Mouse (Mus musculus): ENCODE data around the gene Dlg1. TPM values are rescaled to one million over a fixed set of nuclear protein-coding genes. Genes with fewer than 3 reads are reported as not detected.

Dlg1 gene
- polyA plus RNA-seq (2012; rRNA removed) = 3.8 and 4.7 TPM in 2 replicates

DNA sequence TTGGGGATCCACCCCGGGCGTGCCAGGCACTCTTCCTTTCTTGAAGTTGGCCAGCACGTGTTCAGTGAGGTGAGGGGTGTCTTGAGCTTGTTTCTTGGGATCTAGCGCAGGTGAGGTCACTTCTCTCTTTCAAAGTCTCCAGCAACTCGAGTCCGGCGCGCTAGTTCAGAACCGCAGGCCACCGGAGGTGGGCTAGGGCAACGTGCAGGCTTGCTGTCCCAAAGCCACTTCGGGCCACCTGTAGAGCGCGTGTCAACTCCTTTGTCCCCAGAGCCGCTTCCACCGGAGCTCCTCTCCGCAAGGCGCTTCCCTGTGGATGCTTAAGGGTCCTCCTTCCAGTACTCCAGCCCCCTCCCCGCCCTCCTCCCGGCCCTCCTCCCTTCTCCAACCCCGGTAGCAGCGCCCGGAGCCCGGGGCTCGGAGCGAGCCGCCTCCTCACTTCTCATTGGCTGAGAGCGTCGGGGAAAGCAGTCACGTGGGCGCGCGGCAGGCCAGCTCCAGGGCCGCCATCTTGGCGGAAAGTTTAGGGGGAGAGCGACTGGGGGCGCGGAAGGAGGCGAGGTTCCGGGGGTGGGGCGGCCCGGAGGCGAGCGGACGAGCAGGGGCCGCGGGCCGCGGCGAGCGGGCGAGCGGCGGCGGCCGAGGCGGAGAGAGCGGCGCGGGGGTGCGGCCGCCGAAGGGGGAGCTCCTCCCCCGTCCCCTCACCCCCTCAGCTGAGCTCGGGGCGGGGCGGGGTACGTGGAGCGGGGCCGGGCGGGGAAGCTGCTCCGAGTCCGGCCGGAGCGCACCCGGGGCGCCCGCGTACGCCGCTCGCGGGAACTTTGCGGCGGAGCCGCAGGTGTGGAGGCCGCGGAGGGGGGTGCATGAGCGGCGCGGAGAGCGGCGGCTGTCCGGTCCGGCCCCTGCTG, at the start of gene Dlg1:
Gene Dlg1 (plus strand): TSS at position 65 of the 908 bp plus-strand sequence.

DNA sequence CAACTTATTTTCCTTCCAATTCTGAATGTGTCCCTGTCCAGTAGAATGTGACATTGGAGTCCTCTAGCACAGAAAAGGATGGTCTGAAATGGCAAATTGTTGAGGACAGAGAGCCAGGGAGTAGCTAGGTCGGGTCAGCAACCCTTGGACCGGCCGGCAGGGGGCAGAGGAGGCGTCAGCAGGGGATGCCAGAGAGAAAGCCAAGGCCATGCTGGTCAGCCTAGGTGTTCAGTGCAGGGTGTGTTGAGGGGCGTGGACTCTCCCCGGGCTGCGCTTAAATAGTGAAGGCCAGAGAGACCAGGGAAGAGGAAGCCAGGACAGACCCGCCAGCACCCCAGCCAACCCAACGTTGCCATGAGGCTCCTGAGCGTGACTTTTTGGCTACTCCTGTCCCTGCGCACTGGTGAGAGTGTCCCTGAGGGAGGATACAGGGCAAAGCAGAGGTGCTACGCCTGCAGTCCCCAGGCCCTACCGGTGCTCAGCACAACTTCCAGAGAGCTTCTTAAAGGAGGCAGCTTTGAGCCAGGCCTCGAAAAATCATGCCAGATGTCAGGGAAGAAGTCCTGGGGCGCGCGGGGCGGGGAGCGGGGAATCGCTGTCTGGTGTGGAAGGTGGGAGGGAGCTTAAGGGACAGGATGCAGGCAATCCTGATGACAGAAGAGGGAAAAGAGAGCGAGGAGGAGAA, 215.5 kb downstream of the Dlg1 start, which contains the start of gene Meltf:
Gene Meltf (plus strand): TSS at position 238 of the 685 bp plus-strand sequence.

Other genes starting within 250 kb of the Dlg1 start
- 57.2 and 65.0 TPM in 2 replicates for gene Bdh1, start 241.2 kb upstream of the Dlg1 start, polyA plus RNA-seq (2012; rRNA removed)
- not detected in 2 replicates for gene Meltf, start 215.4 kb downstream of the Dlg1 start, polyA plus RNA-seq (2012; rRNA removed)

Measured in stomach, adult 2 months (tissue).